Mouse (Mus musculus) heart, postnatal 0 days (tissue): ENCODE measurements around the gene Acot11.

Experiments
- CTCF ChIP-seq: IDR thresholded peaks from 2 replicates; pipeline ENCODE4 v1.5.1; 2016; ENCODE audit warnings: antibody characterized with exemption, control low read depth, low read depth
- EP300 ChIP-seq: IDR thresholded peaks from 2 replicates; pipeline ENCODE4 v1.6.1; 2016; ENCODE audit warnings: antibody characterized with exemption, low read depth

GRCm38 (mm10) chr4:106848290-106849092 is 43.7 kb upstream of the Acot11 start:
- TF ChIP-seq EP300 (no peak), CTCF (no peak)
